Mouse (Mus musculus) 3T3-L1 (cell line): ENCODE data around the gene Fmo9.

Experiments
- DNase-seq: peaks from one replicate; pipeline ENCODE4 v3.0.0-alpha.2; 2015; ENCODE audit warnings: low read depth, low spot score

Gene Fmo9

DNA sequence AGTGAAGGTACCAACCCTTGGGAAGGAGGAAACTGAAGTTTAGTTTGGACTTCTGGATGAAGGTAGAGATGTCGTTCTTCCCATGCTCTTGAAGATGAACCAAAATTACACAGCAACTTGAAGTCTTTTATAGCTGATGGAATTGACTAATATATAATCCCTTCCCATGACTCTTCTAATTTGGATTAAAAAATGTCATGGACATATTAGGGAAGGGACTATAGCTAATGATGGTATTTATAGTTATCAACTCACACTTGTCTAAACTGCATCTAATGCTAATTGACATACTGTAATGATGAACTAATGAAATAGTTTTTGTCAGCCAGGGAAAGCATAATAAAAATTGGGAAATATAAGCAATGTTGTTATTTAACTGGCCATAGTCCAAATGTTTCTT, at the start of gene Fmo9:
TSS of gene Fmo9 (minus strand) at position 101 of the 400 bp plus-strand sequence.
- no peak for DNase-seq

DNA sequence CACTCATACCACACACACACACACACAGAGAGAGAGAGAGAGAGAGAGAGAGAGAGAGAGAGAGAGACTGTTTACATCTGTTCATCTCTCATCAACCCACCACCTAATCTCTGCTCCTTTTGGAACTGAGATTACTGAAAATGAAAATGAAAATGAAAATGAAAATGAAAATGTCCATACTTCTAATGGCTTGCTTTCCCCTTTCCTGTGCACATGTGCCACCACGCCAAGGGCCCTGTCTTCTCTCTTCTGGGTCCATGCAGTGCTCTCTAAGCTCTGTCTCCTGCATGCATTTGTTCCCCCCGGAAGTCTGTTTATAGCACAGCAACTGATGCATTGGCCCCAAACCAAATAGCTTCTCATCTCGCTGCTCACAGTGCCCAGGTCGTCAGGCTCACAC, 49.2 kb upstream of the Fmo9 start:
- DNase-seq: no peak

DNA sequence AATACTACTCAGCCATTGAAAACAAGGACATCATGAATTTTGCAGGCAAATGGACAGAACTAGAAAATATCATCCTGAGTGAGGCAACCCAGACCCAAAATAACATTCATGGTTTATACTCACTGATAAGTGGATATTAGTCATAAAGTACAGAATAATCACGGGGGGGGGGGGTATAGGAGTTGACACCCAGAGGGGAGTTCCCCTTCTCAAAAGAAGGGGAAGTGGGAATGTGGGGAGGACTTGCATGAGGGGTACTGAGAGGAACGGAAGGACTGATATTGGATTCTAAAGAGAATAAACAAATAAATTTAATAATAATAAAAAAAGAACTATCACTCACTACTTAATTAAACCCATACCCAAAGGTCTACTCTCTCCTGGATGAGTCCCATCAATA, 48.6 kb upstream of the Fmo9 start:
- no peak for DNase-seq

DNA sequence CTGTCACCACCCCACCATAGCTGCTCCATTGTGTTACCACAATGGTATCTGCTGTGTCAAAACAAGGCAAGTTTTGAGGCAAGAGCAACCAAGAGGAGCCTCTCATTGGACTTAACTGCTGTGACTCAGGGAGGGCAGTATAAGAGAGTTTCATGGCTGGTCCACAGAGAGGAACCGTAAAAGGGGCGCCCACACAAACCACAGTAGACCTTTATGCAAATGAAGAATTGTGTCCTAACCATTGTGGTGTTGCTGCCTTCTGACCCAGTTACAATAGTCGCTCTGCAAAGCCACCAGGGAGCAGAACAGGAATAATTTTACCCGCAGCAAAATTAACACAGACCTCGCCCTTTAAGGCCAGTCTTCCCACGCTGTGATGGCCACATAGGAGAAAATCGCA, 29.2 kb upstream of the Fmo9 start:
- DNase-seq: no peak

DNA sequence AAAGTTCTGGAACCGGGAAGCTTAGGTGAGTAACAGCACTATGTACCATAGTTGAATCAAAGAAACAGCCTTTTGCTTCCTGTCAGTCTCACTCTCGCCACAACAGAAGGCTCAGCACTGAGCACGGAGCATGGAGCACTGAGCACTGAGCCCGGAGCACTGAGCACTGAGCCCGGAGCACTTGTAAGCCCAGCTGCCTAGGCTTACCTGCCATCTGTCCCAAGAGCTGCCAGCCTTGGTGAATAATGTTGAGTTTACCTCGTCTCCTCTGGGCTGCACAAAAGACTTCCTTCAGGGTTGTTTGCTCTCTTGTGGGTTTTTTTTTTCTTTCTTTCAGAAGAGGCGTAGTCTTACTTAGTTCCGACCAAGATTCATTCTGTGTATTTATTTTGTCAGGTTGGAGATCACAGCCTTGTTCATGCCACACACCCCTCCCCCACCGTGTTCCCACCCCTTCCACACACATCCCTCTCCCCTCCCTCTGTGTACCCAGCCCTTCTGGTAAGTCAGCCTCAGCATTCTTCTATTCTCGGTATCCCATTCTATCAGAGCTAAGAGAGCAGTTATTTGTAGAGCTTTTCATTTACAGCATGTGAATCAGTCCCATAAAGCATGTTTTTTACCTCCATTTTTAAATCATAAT, 20.7 kb upstream of the Fmo9 start:
- no peak for DNase-seq

DNA sequence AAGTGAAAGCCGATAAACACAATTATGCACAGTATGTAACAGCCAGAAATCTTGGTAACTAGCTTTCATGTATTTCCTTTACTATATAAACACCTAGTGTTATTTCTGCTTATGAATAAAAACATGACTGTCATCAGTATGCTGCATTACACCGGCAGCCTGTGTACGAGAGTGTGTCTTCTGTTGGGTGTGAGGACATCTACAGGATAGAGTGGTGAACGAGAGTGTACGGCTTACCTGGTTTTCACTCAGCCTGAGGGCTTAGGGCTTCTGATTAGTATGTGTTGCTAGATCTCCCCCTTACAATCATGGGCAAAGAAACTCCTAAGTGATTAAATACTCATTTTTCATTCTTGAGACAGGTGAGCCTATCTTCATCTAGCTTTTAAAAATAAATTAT, 12.4 kb downstream of the Fmo9 start:
- DNase-seq: no peak

DNA sequence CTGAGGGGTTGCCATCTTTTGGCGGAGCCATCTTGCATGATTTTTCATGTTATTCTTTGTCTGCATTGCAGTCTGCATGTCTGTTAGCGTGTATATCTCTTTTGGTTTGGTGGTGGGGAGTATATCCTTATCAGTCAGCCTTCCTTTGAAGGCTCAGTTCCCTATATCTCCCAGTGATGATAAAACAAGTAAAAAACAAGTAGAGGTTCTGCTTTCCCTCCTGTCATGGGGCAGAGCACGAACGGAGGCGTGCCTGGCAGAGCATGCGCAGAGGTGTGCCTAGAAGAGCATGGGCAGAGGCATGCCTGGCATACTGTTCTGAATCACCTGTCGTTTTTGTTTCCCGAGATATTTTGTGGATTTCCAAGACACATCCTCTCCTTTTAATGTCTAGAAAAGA, 20.8 kb downstream of the Fmo9 start:
- DNase-seq: no peak

DNA sequence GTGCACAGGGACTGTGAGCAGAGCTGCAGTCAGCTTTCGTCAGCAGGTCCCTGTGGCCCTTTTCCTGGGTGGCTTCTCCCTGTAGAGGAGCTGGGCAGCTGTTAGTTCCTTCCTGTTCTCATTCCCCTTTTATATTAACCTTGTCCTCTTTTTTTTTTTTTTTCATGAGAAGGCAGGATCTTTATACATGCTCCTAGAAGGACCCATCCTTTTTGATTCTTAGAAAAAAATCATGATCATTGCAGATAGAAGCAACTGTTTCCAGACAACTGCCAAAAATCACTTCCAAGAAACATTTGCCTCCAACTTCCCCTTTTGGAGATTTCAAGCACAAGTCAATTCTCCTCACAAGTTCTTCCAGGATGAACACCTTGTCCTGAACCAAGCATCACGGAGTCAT, 34.1 kb downstream of the Fmo9 start, which contains the start of gene Gm4847:
TSS of gene Gm4847 (minus strand) at position 101 of the 400 bp plus-strand sequence.
- DNase-seq: no peak
